Mouse (Mus musculus) CH12.LX (cell line): ENCODE measurements around the gene Acsm3. TPM values are rescaled to one million over a fixed set of nuclear protein-coding genes. Genes with fewer than 3 reads are reported as not detected.
A peak's percentile ranks its signal among the peaks of the same experiment; 100 is the strongest.
"Not testable (repeated sequence)": the region's sequence is repeated elsewhere in the genome, so short reads cannot be mapped to it uniquely, and the experiment has no call there.

Experiments used
- DNase-seq: peaks from one replicate; pipeline ENCODE4 v3.0.0-alpha.2; 2013; ENCODE audit errors: extremely low read depth
- H3K27ac ChIP-seq: 2 replicates; pipeline ENCODE4 v1.5.1; 2012; ENCODE audit warnings: low read depth, mild to moderate bottlenecking, control low read depth, moderate library complexity; ENCODE audit not compliant: insufficient read depth
- H3K27me3 ChIP-seq: replicated peaks from 2 replicates; pipeline ENCODE3; 2012; ENCODE audit warnings: inconsistent platforms
- H3K36me3 ChIP-seq, 2 experiments: replicated peaks in 1 of 2; 2 replicates each; pipeline versions ENCODE3 to v1.6.1; 2012; ENCODE audit warnings: inconsistent platforms in 1 of 2, low read length in 1 of 2, mild to moderate bottlenecking in 1 of 2, mixed read lengths in 1 of 2, moderate library complexity in 1 of 2; ENCODE audit not compliant: control insufficient read depth in 1 of 2, insufficient read depth in 1 of 2
- H3K4me1 ChIP-seq, 2 experiments: 2 replicates each; pipeline ENCODE4 v1.6.1; 2012; ENCODE audit warnings: inconsistent platforms in 1 of 2, moderate library complexity in 1 of 2; ENCODE audit not compliant: insufficient read depth in 2 of 2, control insufficient read depth in 1 of 2
- H3K4me2 ChIP-seq: 2 replicates; pipeline ENCODE4 v1.6.1; 2012; ENCODE audit warnings: low read depth, mild to moderate bottlenecking, control low read depth; ENCODE audit not compliant: poor library complexity, insufficient read depth, severe bottlenecking
- H3K4me3 ChIP-seq, 3 experiments: fragments of 150-350 bp in 1 of 3; sonication (generic) in 1 of 3; replicated peaks in 1 of 3; 2 replicates each; pipeline versions ENCODE3 to v1.5.1; 2011 to 2012; ENCODE audit warnings: low read depth in 2 of 3, low read length in 2 of 3, mild to moderate bottlenecking in 2 of 3, moderate library complexity in 2 of 3, control low read depth in 1 of 3, improper control_type of control experiment in 1 of 3, inconsistent platforms in 1 of 3, mixed read lengths in 1 of 3; ENCODE audit not compliant: poor library complexity in 1 of 3
- H3K79me2 ChIP-seq: replicated peaks from 2 replicates; pipeline ENCODE4 v1.6.1; 2012; ENCODE audit warnings: mild to moderate bottlenecking, moderate library complexity; ENCODE audit not compliant: control insufficient read depth, poor library complexity, insufficient read depth, severe bottlenecking; ENCODE audit errors: extremely low read depth
- H3K9ac ChIP-seq: 2 replicates; pipeline ENCODE4 v1.6.1; 2012; ENCODE audit warnings: low read depth, mild to moderate bottlenecking, control low read depth, moderate library complexity; ENCODE audit not compliant: insufficient read depth
- H3K9me3 ChIP-seq: replicated peaks from 2 replicates; pipeline ENCODE3; 2012; ENCODE audit warnings: low read length, inconsistent platforms, mixed read lengths
- CHD1 ChIP-seq: IDR thresholded peaks from 2 replicates; pipeline ENCODE4 v1.6.1; 2012; ENCODE audit warnings: low read depth, low read length, improper control_type of control experiment, inconsistent platforms
- CHD2 ChIP-seq: IDR thresholded peaks from 2 replicates; pipeline ENCODE4 v1.6.1; 2011; ENCODE audit warnings: low read length, improper control_type of control experiment
- CTCF ChIP-seq, 2 experiments: IDR thresholded peaks in 1 of 2; conservative IDR thresholded peaks in 1 of 2; 2 replicates each; pipeline ENCODE4 v1.5.1; 2011 to 2012; ENCODE audit warnings: low read depth in 2 of 2, low read length in 2 of 2, improper control_type of control experiment in 1 of 2, inconsistent platforms in 1 of 2, mild to moderate bottlenecking in 1 of 2, moderate library complexity in 1 of 2
- ETS1 ChIP-seq: conservative IDR thresholded peaks from 2 replicates; pipeline ENCODE4 v1.6.1; 2012; ENCODE audit warnings: low read depth, mild to moderate bottlenecking, inconsistent platforms, low read length, improper control_type of control experiment, moderate library complexity
- HCFC1 ChIP-seq: IDR thresholded peaks from 2 replicates; pipeline ENCODE4 v1.6.1; 2012; ENCODE audit warnings: low read depth, mild to moderate bottlenecking, inconsistent platforms, low read length, improper control_type of control experiment
- JUND ChIP-seq: conservative IDR thresholded peaks from 2 replicates; pipeline ENCODE4 v1.6.1; 2011; ENCODE audit warnings: low read depth, low read length, improper control_type of control experiment
- MEF2A ChIP-seq: IDR thresholded peaks from 2 replicates; pipeline ENCODE4 v1.6.1; 2014; ENCODE audit warnings: low read depth, mild to moderate bottlenecking, inconsistent platforms, low read length, improper control_type of control experiment, borderline replicate concordance
- PAX5 ChIP-seq: IDR thresholded peaks from 2 replicates; pipeline ENCODE4 v1.6.1; 2012; ENCODE audit warnings: low read length, inconsistent platforms, mixed read lengths
- RAD21 ChIP-seq: IDR thresholded peaks from 2 replicates; pipeline ENCODE4 v1.6.1; 2011; ENCODE audit warnings: low read depth, mild to moderate bottlenecking, low read length, improper control_type of control experiment, moderate library complexity
- SIN3A ChIP-seq: IDR thresholded peaks from 2 replicates; pipeline ENCODE4 v1.6.1; 2012; ENCODE audit warnings: low read length, improper control_type of control experiment, inconsistent platforms
- TCF12 ChIP-seq: IDR thresholded peaks from 2 replicates; pipeline ENCODE4 v1.6.1; 2014; ENCODE audit warnings: low read depth, mild to moderate bottlenecking, inconsistent platforms, low read length, improper control_type of control experiment
- USF2 ChIP-seq: conservative IDR thresholded peaks from 2 replicates; pipeline ENCODE4 v1.6.1; 2011; ENCODE audit warnings: low read depth, low read length, improper control_type of control experiment
- ZC3H11A ChIP-seq: IDR thresholded peaks from 2 replicates; pipeline ENCODE4 v1.6.1; 2012; ENCODE audit warnings: low read depth, mild to moderate bottlenecking, inconsistent platforms, low read length, improper control_type of control experiment
- dilution Hi-C: fragments of 300-500 bp; cut with MboI; formaldehyde crosslinking; loops from 2 replicates; pipeline ENCODE4 v1.14.3; 2020; ENCODE audit warnings: low sequenced_read_pairs; ENCODE audit not compliant: extremely low pct_unique_long_range_greater_than_20kb, extremely low pct_ligation_motif_present
- in situ Hi-C: fragments of 300-500 bp; cut with MboI; formaldehyde crosslinking; loops from 3 replicates; pipeline ENCODE4 v1.14.3; 2019; ENCODE audit warnings: low sequenced_read_pairs, low pct_ligation_motif_present, low pct_unique_long_range_greater_than_20kb, mixed read lengths
- polyA plus RNA-seq: library from polyadenylated mRNA; unstranded; fragments of >175 nt; gene quantifications from 2 replicates; pipeline ENCODE4 v1.2.1, GENCODE M21; 2012; ENCODE audit warnings: low read depth; ENCODE audit not compliant: insufficient read length
- total RNA-seq, 2 experiments: library from RNA; depleted of rRNA; stranded (reverse); fragments of 300-350 nt in 1 of 2; fragments of >200 nt in 1 of 2; gene quantifications; 2 replicates each; pipeline ENCODE4 v1.2.3; 2012 to 2014

Acsm3 gene
- total and polyA plus RNA-seq, 3 experiments = 0.17 to 0.69 TPM; not detected in 1

DNA sequence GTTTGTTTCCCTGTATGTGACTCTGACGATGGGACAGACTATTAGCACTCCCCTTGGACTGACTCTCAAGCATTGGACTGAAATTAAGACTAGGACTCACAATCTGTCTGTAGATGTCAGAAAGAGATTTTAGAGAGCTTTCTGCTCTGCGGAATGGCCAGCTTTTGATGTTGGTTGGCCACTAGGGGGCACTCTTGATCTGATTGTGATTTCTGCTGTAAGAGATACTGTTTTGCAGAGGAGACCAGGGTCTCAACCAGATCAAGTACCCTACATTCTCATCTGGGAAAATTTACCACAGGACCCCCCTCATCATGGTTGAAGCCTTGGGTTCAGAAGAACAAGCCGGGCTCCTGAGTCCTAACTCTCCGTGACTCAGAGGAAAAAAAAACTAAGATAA, 29.5 kb upstream of the Acsm3 start:
- H3K4me1 ChIP-seq, H3K4me3 ChIP-seq, in situ Hi-C loops, H3K9me3 ChIP-seq, H3K36me3 ChIP-seq, H3K4me2 ChIP-seq, H3K27ac ChIP-seq, dilution Hi-C loops, H3K79me2 ChIP-seq, H3K9ac ChIP-seq: not testable (repeated sequence)
- TF ChIP-seq CTCF (conservative IDR thresholded peaks at IDR 0.05 in 1 of 2, IDR thresholded peaks at IDR 0.05 in 1 of 2; ENCODE audit: low read depth in 2 of 2, low read length in 2 of 2) = peak in 1 of 2 experiments; percentile 51; a peak in 2 of 4 replicates
- TF ChIP-seq RAD21 = peak; percentile 37
- H3K27me3 ChIP-seq = peaks cover 11% of the 10 kb centered on the region
- peak; percentile 31 for DNase-seq

DNA sequence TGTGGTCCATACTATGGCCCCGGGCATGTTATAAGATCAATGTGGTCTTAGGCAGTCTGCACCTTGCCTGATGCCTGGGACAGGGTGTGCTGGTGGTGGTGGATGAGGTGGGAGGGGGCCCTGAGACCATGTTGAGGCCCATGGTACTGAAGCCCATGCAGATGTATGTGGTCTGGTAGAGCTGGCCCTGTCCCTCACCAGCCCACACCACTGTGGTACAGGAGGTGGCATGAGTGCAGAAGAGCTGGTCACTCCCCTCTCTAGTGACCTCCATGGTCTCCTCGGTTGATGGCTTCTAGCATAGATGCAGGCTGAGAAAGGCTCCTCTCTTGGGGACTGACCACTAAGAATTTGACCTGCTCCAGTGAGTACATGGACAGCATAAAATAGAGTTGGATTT, 21.8 kb upstream of the Acsm3 start:
- dilution Hi-C loops = no loop called here
- H3K36me3 ChIP-seq = no peaks in the 10 kb centered on the region
- peaks cover 3% of the 10 kb centered on the region for H3K9me3 ChIP-seq

DNA sequence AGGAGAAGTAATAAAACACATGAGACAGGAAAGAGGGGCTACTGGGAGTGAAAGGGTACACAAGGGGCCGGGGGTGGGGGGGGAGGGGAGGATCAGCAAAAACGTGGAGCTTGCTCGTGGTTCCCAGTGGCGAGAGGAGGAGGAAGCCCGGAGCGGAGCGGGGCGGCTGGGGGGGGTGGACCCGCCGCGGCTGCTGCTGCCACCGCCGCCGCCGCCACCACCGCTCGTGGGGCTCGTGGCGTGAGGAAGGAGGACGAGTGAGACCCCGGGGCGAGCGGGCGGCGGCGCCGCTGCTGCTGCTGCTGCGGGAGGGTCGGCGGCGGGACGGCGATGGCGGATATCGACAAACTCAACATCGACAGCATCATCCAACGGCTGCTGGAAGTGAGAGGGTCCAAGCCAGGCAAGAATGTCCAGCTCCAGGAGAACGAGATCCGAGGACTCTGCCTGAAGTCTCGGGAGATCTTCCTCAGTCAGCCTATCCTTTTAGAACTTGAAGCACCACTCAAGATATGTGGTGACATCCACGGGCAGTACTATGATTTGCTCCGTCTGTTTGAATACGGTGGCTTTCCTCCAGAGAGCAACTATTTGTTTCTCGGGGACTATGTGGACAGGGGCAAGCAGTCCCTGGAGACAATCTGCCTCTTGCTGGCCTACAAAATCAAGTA, 20.8 kb upstream of the Acsm3 start:
- H3K79me2 ChIP-seq, dilution Hi-C loops, H3K4me3 ChIP-seq, H3K27me3 ChIP-seq, H3K4me2 ChIP-seq, DNase-seq, H3K9ac ChIP-seq, H3K27ac ChIP-seq, H3K9me3 ChIP-seq, H3K36me3 ChIP-seq, in situ Hi-C loops: not testable (repeated sequence)
- H3K4me1 ChIP-seq = peaks cover 3 to 11% of the 10 kb centered on the region in 2 experiments; a peak in 3 of 4 replicates

More for the DNA sequence above, 21.8 kb upstream of the Acsm3 start:
- DNase-seq = no peak
- Histone ChIP-seq H3K4me3 (no peak overlapping the region), H3K79me2 (no peaks in the 10 kb centered on the region), H3K27ac (no peak overlapping the region), H3K9ac (no peak overlapping the region), H3K27me3 (no peaks in the 10 kb centered on the region), H3K4me1 (peaks cover 1 to 3% of the 10 kb centered on the region in 2 experiments; a peak in 2 of 4 replicates), H3K4me2 (no peak overlapping the region)
- TF ChIP-seq ZC3H11A (no peak), HCFC1 (no peak), TCF12 (no peak), SIN3A (no peak), MEF2A (no peak), USF2 (no peak), CTCF (conservative IDR thresholded peaks at IDR 0.05 in 1 of 2, IDR thresholded peaks at IDR 0.05 in 1 of 2; ENCODE audit: low read depth in 2 of 2, low read length in 2 of 2) (no peak), JUND (no peak), PAX5 (no peak), CHD1 (no peak), CHD2 (no peak), ETS1 (no peak)
- in situ Hi-C loops = no loop called here
